ENCODE assay signal across 8 mouse cellular contexts in the genomic region with DNA sequence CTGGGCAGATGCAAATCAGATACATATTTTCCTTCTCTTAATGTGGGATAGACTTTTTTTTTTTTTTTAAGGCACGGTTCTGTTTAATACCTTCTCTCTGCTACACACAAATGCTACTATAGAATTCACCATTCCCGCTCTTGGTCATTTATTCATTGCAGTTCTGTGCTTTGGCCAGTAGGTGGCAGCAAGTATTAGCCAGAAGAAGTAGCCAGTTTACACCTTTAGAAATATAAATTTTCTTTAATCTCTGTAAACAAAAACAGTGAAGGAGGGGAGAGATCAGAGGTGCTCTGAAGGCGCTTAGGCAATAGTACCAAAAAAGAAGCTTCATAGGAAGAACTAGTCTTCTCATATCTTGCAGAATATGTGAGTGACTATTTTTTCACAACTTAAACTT. TPM values are rescaled to one million over a fixed set of nuclear protein-coding genes. Genes with fewer than 3 reads are reported as not detected.
DNase-seq lines count a peak whose midpoint lies in the region; ATAC-seq lines count a peak whose summit lies in the region.

No protein-coding gene starts in this region.

- no peak overlapping the region for H3K4me2 ChIP-seq in heart, embryonic 11.5 days

- no peaks in the 10 kb centered on the region for H3K9me3 ChIP-seq in heart, embryonic 11.5 days (replicated peaks; ENCODE audit: control insufficient read depth, low read length)

- H3K9ac ChIP-seq in heart, embryonic 11.5 days (ENCODE audit: low read depth, low read length): no peak overlapping the region

- no peaks in the 10 kb centered on the region for H3K27me3 ChIP-seq in heart, embryonic 11.5 days (ENCODE audit: control insufficient read depth, insufficient read depth, low read length)

- WGBS in heart, embryonic 11.5 days (ENCODE audit: insufficient replicate concordance): 3% methylated on average over 3 of the region's 3 CpGs

- no peak for ATAC-seq in heart, embryonic 11.5 days (replicated peaks; ENCODE audit: insufficient number of reproducible peaks, low FRiP score, low TSS enrichment)

- no peak overlapping the region for H3K4me3 ChIP-seq in heart, embryonic 11.5 days (ENCODE audit: low read depth, low read length)

- no peaks in the 10 kb centered on the region for H3K4me1 ChIP-seq in heart, embryonic 11.5 days (ENCODE audit: control insufficient read depth, insufficient read depth, low read length)

- H3K36me3 ChIP-seq in heart, embryonic 11.5 days (ENCODE audit: control insufficient read depth, insufficient read depth, low read length): no peaks in the 10 kb centered on the region

- H3K27ac ChIP-seq in heart, embryonic 11.5 days (ENCODE audit: low read depth, low read length): no peak overlapping the region

- peak; percentile 36 for DNase-seq in heart, adult 8-10 months (ENCODE audit: low spot score)
- DNase-seq in B cell, adult 2 months: peak; percentile 60 to 63
- DNase-seq in T-cell, adult 2 months (ENCODE audit: low spot score): peak; percentile 43
- peak; percentile 75 for DNase-seq in embryo, embryonic 10.5 days (ENCODE audit: low spot score)
- peak; percentile 35 to 53 for DNase-seq in layer of hippocampus, postnatal 10 days (ENCODE audit: low spot score in 2 of 2)
- peak; percentile 78 for DNase-seq in retina, embryonic 14.5 days (ENCODE audit: low spot score)
- no peak for DNase-seq in ovary, postnatal 36 days (ENCODE audit: low spot score)

RNA-seq across cellular contexts. Expression of a gene that starts 22.0 kb away (rescaled TPM):
- 10 to 100 TPM; 30.8 to 42.7 (median 40.3) TPM for total RNA-seq in heart, adult 8-10 months (2022)
- 8.7 and 12.1 TPM in 2 replicates for polyA plus RNA-seq in heart, embryonic 11.5 days (2014; fragmentation: Nextera tagmentation; extraction: Ambion mirVana)
- total RNA-seq in layer of hippocampus, postnatal 10 days (2021): 10 to 100 TPM; 45.6 to 49.9 TPM
